Mouse (Mus musculus): ENCODE measurements around the gene Oat.

Gene Oat

GRCm38 (mm10) chr7:132593762-132594161, 17.6 kb upstream of the Oat start:
- no peak for DNase-seq (ENCODE audit: low spot score)

GRCm38 (mm10) chr7:132589610-132590009, 13.4 kb upstream of the Oat start:
- no peak for DNase-seq (ENCODE audit: low spot score)

- no peak for DNase-seq (ENCODE audit: low spot score)
These were observed 11.0 kb upstream of the Oat start for GRCm38 (mm10) chr7:132587167-132587566.

- DNase-seq (ENCODE audit: low spot score): no peak
These were observed 9.7 kb upstream of the Oat start for GRCm38 (mm10) chr7:132585695-132586491.

- DNase-seq (ENCODE audit: low spot score): no peak
These were observed 5.2 kb upstream of the Oat start for GRCm38 (mm10) chr7:132581441-132581840.

GRCm38 (mm10) chr7:132580511-132580910, 4.3 kb upstream of the Oat start:
- DNase-seq (ENCODE audit: low spot score): no peak

- DNase-seq (ENCODE audit: low spot score): no peak
These were observed 693 bp upstream of the Oat start for GRCm38 (mm10) chr7:132576891-132577290.

- peak; percentile 58 for DNase-seq (ENCODE audit: low spot score)
These were observed 575 bp downstream of the Oat start for GRCm38 (mm10) chr7:132575623-132576022.

GRCm38 (mm10) chr7:132574646-132575045, 1.6 kb downstream of the Oat start:
- DNase-seq (ENCODE audit: low spot score): no peak

- DNase-seq (ENCODE audit: low spot score): no peak
These were observed 3.0 kb downstream of the Oat start for GRCm38 (mm10) chr7:132573205-132573604.

GRCm38 (mm10) chr7:132572738-132573137, 3.5 kb downstream of the Oat start:
- DNase-seq (ENCODE audit: low spot score): no peak

- no peak for DNase-seq (ENCODE audit: low spot score)
These were observed 4.7 kb downstream of the Oat start for GRCm38 (mm10) chr7:132571481-132571880.

GRCm38 (mm10) chr7:132570071-132570470, 6.1 kb downstream of the Oat start:
- DNase-seq (ENCODE audit: low spot score): no peak

- no peak for DNase-seq (ENCODE audit: low spot score)
These were observed 7.4 kb downstream of the Oat start for GRCm38 (mm10) chr7:132568817-132569216.

- no peak for DNase-seq (ENCODE audit: low spot score)
These were observed 10.4 kb downstream of the Oat start for GRCm38 (mm10) chr7:132565831-132566230.

GRCm38 (mm10) chr7:132559138-132559766, 16.9 kb downstream of the Oat start:
- DNase-seq (ENCODE audit: low spot score): no peak

GRCm38 (mm10) chr7:132558141-132558736, 18.0 kb downstream of the Oat start:
- DNase-seq (ENCODE audit: low spot score): no peak

GRCm38 (mm10) chr7:132556575-132556974, 19.6 kb downstream of the Oat start:
- no peak for DNase-seq (ENCODE audit: low spot score)

GRCm38 (mm10) chr7:132555911-132556310, 20.3 kb downstream of the Oat start:
- DNase-seq (ENCODE audit: low spot score): no peak

- DNase-seq (ENCODE audit: low spot score): no peak
These were observed 22.1 kb downstream of the Oat start for GRCm38 (mm10) chr7:132554091-132554490.

GRCm38 (mm10) chr7:132551351-132552126, 24.7 kb downstream of the Oat start:
- DNase-seq (ENCODE audit: low spot score): peak; percentile 96

GRCm38 (mm10) chr7:132547126-132547525, 29.1 kb downstream of the Oat start:
- no peak for DNase-seq (ENCODE audit: low spot score)

All from layer of hippocampus, adult 9-10 months (tissue).